Mouse (Mus musculus) urinary bladder, postnatal 10 days (tissue): Measurements from ENCODE around the gene Bysl.
"Not testable (repeated sequence)": the region's sequence is repeated elsewhere in the genome, so short reads cannot be mapped to it uniquely, and the experiment has no call there.

Source experiments
- DNase-seq: peaks from one replicate; pipeline ENCODE4 v3.0.0; 2022; ENCODE audit warnings: low spot score

The Bysl gene

DNA sequence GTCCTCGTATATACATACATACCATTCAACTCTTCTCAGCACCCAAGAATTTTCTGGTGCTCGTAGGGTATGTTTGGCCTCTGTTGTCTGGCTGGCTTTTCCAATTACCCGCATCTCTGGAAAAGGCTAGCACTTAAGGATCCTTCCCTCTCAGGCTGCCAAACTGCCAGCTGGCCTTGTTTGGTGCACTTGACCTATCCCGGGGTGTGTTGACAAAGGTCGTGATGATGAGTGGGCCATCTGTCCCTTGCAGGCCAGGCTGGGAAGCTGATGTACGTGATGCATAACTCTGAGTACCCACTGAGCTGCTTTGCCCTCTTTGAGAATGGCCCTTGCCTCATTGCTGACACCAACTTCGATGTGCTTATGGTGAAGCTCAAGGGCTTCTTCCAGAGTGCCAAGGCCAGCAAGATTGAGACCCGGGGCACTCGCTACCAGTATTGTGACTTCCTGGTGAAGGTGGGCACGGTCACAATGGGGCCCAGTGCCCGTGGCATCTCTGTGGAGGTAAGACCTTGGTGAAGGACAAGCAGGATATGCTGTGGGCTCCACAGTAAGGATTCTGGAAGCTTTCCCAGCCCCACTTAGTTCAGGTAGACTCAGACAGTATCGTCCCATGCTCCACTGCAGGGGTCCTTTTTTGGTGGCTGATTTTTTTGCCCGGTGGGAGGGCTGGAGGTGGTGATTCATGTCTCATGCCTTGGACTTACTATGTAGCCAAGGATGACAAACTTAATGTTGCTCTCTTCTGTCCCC, 7.4 kb upstream of the Bysl start:
- DNase-seq = no peak

DNA sequence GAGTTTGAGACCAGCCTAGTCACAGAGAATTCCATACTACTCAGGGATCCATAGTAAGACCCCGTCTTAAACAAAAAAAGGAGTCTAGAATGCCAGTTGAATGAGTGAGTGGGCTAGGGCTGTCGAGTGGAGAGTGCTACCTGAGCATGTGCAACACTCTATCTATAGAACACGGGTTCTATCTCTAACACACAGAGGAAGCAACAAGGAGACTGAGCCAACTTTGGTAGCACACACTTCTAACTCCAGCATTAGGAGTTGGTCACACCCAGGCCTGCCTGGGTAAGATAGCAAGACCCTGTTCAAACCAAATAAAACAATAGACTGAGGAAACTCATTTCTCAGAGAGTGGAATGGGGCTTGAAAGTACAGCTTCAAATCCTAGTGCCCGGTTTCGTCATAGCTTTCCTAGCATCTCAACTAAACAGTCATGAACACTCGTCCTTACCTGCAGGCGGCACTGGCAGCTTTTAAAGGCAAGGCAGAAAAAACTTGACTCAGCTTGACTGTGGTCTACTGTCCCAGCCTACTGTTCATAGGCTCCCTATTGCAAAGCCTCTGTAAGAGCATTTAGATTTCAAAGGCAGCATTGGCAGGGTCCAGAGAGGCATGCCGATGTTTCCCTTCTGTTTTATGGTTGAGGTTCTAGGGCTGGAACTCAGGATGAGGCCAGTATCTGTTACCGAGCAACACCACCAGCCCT, 6.5 kb upstream of the Bysl start:
- no peak for DNase-seq

DNA sequence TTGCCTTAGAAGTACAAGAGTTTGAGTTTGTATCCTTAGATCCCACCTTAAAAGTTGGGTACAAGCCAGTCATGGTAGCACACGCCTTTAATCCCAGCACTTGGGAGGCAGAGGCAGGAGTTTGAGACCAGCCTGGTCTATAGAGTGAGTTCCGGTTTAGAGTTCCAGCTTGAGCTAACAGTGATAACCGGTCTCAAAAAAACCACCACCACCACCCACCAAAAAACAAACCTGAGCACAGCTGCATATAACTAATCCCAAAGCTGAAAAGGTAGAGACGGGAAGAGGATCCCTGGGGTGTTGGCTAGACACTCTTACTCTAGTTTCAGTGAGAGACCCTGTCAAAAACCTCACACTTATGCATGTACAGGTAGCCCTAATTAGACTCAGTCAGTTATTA, 5.4 kb upstream of the Bysl start:
- DNase-seq = no peak

DNA sequence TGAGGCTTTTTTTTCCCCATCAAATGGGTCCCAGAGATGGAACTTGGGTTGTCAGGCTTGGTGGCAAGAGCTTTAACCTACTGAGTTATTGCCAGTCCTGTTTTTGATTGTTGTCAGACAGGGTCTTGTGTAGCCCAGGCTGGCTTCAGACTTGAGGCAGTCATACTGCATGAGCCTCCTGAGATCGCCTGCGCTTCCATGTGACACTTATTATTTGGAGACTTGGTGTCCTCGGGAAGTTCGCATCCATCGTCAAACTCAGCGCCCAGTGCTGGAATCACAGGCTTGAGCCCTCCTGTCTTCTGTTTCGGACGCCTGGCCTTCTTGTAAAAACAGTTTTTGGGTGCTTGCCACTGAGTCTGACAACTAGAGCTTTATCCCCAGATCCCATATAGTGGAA, 4.8 kb upstream of the Bysl start:
- DNase-seq = no peak

DNA sequence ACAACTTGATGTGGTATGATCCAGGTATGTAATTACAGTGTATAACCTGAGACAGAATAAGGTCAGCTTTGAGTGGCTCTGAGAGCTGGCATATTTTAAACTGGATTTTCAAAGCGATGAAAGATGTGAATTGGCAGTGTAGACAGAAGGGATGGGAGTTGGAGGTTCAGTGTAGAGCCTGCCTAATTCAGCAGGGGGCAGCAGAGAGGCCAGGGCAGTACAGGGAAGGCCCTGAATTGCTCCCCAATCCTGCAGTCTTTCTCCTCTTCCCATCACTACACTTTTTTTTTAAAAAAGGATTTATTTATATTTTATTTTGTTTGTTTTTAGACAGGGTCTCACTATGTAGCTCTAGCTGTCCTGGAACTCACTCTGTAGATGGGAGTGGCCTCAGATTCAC, 2.7 kb upstream of the Bysl start:
- DNase-seq = no peak

DNA sequence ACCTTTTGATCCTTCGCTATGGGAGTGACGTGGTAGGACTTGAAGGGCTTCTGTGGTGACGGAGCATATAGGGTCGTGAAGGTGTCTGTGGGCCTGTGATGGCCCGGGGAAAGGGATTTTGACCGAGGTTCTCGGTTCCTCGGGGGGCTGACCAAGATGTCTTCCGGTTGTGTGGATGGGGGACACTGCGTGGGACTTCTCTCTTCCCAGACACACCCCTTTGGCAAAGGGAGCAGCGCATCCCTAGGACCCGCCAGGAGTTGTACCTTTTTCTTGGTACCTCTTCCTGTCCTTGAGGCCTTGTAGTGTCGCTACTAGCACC, 330 bp upstream of the Bysl start:
- DNase-seq = no peak

DNA sequence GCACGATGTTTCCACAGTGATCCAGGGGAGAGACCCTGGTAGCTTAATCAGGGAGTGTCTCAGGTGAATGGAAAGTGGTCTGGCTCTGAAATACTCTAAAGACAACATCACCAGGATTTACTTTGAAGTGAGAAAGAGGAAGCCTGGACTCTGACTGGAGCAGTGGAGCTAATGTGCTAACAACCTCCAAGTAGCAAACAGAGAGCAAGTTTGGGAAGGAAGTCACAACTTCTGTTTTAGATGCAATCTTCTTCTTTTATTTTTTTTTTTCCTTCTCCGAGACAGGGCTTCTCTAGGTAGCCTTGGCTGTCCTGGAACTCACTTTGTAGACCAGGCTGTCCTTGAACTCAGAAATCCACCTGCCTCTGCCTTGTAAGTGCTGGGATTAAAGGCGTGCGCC, 2.1 kb downstream of the Bysl start:
- no peak for DNase-seq

DNA sequence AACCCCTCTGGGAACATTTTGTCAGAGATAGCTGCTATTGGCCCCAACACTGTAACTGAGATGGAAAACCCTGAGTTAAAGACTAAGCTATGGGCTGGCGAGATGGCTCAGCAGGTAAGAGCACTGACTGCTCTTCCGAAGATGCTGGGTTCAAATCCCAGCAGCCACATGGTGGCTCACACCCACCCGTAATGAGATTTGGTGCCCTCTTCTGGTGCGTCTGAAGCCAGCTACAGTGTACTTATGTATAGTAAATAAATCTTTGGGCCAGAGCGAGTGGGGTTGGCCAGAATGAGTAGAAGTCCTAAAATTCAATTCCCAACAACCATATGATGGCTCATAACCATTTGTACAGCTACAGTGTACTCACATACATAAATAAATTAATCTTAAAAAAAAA, 5.1 kb downstream of the Bysl start:
- DNase-seq = no peak

DNA sequence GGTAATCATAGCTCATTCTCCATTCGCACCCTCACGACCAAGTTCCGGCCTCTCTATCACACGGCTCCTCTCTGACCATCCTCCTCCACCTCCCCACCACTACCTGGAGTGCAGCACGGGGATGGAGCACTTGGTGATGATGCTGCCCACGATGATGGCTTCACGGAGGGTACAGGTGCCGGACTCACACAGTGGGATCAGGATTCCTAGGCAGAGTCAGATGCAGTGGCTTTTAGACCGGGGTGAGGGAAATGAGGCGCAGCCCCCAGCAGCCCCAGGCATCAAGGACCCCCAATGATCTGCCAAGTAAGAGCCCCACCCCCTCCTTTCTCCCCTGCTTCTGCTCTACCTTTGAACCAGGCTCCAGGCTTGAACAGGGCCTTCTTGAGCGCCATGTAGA, 9.0 kb downstream of the Bysl start:
- no peak for DNase-seq

DNA sequence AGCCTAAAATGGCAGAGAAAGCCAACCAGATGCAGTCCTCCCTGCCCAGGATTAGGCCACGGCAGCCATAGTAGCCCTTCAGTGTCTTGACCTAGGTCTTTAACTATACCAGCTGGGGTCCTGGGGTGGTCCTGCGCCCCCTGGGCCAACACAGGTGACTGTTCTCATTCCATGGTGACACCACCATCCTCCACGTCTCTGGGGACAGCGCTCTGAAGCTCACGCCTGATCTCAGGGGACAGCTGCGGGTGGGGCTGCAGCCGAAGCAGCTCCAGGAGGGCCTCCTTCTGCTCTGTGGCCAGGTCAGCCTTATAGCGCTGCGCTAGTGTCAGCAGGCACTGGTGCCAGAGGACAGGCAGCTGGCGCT, 9.9 kb downstream of the Bysl start:
- DNase-seq = no peak

DNA sequence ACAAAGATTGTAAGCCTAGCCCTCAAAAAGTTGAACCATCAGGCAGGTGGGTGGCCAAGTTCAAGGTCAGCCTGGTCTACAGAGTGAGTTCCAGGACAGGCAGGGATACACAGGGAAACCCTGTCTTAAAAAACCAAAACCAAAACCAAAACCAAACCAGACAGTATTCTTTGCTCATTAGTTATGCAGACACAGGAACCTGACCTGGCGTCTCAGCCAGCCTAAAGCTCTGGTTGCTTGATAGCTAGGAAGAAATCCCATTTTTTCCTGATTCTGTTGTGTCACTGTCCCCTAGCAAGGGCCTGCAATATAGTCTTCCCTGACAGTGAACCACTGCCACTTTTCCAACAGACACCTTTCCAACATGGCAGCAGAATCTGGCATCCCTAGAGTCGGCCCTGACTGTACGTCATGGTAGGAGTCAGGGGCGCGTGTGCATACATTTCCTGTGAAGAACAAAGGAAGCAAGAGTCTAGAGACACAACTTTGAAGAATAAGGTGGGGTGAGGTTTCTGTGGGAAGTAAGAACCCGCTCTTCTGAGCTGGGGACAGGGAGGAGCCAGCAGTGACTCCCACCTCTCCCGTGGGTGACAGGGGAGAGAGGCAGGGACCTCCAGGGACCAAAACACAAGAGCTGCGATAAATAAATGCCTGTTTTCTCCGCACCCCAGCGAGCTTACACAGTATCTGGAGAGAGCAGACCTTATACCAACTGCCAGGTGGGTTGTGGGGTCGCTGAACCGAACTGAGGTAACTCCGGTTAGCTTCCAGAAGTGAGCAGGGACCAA, 10.5 kb downstream of the Bysl start:
- DNase-seq = no peak

DNA sequence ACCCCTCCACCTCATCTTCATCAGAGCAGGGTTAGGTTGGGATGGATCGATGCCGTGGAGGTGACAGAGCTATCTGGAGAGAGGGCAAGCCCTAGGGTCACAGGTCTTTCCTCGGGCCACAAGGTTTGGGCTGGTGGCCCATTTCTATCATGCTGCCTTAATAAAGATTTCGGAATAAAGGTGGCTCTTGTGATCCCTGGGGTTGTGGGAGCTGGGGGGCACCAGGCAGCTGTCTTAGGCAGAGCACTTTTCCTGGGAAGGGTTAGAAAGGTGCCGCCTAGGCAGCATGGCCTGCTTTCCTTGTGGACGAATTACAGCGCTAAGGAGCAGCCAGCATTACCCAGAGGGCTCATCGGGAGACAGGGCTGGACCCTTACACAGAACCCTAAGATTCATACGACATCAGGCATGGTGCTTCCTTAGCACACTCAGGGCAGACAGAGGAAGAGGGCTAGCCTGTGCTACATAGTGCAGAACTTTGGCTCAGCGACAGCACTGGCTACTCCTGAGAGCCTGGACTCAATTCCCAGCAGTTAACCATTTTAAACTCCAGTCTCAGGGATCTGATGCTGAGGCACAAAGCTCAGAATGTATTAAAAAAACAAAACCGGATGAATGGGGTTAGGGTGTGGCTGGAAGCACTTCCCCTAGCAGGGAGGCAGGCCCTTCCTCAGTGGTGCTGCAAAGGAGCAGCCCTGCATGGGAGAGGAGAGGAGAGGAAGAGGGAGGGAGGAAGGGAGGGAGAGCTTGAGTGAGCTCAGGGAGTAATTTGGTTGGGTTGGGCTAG, 11.6 kb downstream of the Bysl start:
- no peak for DNase-seq

DNA sequence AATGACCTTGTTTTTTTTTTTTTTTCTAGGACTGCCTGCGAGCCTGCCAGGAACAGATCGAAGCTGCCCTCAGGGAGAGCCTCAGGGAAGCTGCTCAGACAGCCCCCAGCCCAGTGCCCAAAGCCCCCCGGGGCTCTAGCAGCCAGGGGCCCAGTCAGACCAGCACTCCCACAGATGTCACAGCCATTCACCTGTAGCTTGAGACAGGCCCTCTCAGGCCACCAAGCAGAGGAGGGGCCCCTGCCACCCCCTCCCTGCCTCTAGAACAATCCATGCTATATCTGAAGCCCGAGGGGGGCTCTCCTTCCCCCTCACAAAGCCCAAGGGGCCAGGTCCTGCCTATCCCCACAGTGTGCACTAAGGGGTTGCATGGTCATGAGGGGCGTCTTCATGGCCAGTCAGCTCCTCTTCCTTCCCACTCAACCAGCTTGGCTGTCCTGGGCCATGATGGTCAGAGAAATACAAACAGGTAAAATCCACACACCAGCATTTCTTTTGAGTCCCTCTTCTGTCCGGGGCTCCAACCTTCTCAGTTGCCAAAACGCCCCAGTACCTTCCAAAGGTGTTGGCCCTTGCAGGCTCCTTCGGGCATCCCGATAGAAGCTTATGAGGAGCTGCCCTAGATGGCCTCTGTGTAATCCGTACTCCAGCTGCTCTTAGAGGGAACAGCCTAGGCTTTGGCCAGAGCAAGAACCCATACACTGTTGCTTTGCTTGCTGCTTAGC, 12.6 kb downstream of the Bysl start:
- DNase-seq = not testable (repeated sequence)

DNA sequence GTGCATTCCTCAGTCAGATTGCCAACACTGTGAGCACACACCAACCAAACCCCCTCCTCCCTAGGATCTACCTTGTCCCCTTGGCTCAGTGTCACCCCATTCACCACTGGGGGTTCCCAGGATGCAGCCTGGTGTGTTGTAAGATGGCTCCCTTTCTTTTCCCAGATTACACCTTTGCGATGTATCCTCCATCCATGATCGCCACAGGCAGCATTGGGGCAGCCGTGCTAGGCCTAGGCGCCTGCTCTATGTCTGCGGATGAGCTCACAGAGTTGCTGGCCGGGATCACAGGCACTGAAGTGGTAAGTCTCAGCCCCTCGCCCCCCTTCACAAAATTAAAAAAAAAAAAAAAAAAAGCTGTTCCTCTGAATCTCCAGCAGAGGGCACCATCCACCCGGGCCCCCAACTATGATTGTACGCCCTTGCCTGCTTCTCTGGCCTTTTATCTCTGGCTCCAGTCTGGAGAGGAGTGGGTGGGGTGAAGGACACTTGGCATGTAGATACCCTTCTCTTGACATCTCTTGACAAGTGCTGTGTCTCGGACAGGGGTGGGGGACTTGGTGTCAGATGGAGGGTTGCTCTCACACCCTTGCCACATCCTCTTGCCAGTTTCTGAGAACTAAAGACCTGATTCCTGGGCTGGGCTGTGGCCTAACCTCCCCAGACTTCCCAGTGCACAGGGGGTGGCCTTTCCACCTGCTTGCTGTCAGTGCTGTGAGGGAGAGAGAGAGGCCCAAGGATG, 13.3 kb downstream of the Bysl start:
- no peak for DNase-seq

DNA sequence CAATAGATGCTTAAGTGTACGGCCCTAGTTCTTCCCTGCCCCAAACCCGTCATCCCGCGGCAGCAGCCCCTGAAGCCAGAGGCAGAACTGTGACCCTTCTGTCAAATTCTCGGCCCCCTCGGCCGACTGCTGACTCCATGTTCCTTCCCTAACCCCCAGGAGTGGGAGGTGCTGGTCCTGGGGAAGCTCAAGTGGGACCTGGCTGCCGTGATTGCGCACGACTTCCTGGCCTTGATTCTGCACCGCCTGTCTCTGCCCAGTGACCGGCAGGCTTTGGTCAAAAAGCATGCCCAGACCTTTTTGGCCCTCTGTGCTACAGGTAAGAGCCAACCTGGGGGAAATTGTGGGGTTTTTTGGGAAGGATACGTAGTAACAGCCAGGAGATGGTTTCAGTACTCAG, 14.0 kb downstream of the Bysl start:
- no peak for DNase-seq

DNA sequence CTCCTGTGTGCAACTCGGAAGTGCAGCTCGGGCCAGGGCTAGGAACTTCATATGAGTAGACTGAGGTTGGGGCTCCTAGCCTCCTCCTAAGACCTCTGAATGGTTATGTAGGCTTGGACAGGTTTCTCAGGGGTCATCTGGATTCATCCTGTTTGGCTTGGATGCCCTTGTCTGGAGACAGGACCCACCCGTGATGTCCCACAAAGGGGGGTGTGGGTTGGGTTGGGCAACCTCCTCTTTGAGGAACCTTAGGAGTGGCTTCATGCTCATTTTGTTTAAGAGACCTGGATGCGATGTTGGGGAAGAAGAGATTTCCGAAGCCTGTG, 14.5 kb downstream of the Bysl start:
- DNase-seq = no peak

DNA sequence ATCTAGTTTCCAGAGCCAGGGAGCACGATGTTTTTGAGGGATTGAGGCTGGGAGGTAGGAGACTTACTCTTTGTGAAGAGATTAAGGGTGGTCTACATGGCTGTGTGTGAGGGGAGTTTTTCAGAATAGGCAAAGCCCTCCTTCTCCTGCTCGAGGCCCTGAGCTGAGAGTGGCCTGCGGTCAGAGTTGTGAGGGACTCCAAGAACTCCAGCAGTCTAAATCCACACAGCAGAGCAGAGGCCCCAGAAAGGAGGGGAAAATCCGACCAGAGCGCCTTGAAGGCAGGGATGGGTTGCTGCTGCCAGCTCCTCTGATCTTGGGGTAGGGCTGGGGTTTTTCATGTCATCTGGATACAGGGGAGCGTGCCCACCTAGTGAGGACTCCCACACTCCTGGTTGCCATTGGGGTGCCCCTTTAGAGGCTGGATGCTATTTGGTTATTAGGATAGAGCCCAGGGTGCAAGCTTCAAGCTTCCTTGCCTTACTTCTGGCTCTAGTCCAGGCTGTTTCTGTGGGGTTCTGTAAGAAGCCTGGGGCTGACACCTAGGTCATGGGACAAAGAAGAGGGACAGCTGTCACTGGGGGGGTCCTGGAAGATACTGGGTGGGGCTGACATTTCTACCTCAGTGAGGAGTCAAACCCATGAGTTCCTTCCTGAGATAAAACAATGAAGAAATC, 15.0 kb downstream of the Bysl start:
- no peak for DNase-seq

DNA sequence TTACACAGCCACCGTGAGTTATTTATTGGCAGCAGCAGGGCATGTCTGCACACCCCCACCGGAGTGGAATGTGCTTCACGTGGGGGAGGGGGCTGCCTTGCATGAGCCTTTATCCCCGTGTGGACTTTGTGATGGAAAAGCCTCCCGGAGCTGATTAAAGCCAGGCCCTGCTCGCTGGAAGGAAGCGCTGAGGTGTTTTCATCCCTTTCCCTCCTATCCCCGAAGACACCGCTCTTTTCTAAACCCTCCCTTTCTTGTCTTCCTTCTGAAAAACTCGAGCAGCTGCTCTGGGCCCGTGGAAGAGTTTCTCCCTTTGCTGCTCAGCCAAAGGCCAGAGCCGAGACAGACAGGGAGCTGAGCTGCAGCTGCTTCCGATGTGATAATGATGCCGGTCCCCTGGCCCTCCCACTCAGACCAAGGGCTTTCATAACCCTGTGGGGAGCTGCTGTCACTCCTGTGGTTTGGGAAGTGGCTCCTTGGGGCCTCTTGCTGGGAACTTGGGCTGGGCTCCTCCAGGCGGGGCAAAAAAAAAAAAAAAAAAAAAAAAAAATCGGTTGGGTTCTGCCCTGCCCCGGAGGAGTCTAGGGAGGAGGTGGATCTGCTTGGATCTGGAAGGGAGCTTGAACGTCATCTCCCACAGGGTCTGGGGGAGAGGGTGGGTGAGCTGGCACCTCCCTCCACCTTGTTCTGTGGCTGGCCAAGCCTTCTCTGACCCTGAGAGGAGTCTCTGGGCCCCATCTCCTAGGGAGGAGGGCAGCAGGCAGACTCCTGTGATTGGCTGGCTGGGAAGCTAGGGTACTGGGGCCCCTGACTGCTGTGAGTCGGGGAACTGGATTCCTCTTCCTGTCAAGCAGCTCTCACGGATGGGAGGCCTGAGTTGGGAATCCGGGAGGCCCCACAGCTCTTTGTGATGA, 15.8 kb downstream of the Bysl start:
- DNase-seq = no peak

DNA sequence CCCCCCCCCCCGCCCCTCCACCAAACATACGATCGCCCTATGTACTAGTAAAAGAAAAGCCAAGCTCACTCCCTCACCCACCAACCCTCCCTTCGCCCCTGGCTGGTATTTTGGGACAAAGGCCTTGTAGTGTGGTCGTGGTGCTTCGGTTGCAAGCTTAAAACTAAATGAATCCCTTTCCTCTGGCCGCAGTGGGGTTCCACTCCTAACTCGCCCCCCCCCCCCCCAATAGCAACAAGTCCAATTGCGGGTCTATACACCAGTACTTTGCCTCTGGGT, 16.4 kb downstream of the Bysl start:
- DNase-seq = no peak
